Mouse (Mus musculus) CH12.LX (cell line): ENCODE data around the gene Mical3. TPM values are rescaled to one million over a fixed set of nuclear protein-coding genes. Genes with fewer than 3 reads are reported as not detected.

Experiments
- DNase-seq: peaks from one replicate; pipeline ENCODE4 v3.0.0-alpha.2; 2013; ENCODE audit errors: extremely low read depth
- H3K27ac ChIP-seq: 2 replicates; pipeline ENCODE4 v1.5.1; 2012; ENCODE audit warnings: low read depth, mild to moderate bottlenecking, control low read depth, moderate library complexity; ENCODE audit not compliant: insufficient read depth
- H3K27me3 ChIP-seq: replicated peaks from 2 replicates; pipeline ENCODE3; 2012; ENCODE audit warnings: inconsistent platforms
- H3K36me3 ChIP-seq, 2 experiments: replicated peaks in 1 of 2; 2 replicates each; pipeline versions ENCODE3 to v1.6.1; 2012; ENCODE audit warnings: inconsistent platforms in 1 of 2, low read length in 1 of 2, mild to moderate bottlenecking in 1 of 2, mixed read lengths in 1 of 2, moderate library complexity in 1 of 2; ENCODE audit not compliant: control insufficient read depth in 1 of 2, insufficient read depth in 1 of 2
- H3K4me1 ChIP-seq, 2 experiments: 2 replicates each; pipeline ENCODE4 v1.6.1; 2012; ENCODE audit warnings: inconsistent platforms in 1 of 2, moderate library complexity in 1 of 2; ENCODE audit not compliant: insufficient read depth in 2 of 2, control insufficient read depth in 1 of 2
- H3K4me2 ChIP-seq: 2 replicates; pipeline ENCODE4 v1.6.1; 2012; ENCODE audit warnings: low read depth, mild to moderate bottlenecking, control low read depth; ENCODE audit not compliant: poor library complexity, insufficient read depth, severe bottlenecking
- H3K4me3 ChIP-seq, 3 experiments: fragments of 150-350 bp in 1 of 3; sonication (generic) in 1 of 3; replicated peaks in 1 of 3; 2 replicates each; pipeline versions ENCODE3 to v1.5.1; 2011 to 2012; ENCODE audit warnings: low read depth in 2 of 3, low read length in 2 of 3, mild to moderate bottlenecking in 2 of 3, moderate library complexity in 2 of 3, control low read depth in 1 of 3, improper control_type of control experiment in 1 of 3, inconsistent platforms in 1 of 3, mixed read lengths in 1 of 3; ENCODE audit not compliant: poor library complexity in 1 of 3
- H3K79me2 ChIP-seq: replicated peaks from 2 replicates; pipeline ENCODE4 v1.6.1; 2012; ENCODE audit warnings: mild to moderate bottlenecking, moderate library complexity; ENCODE audit not compliant: control insufficient read depth, poor library complexity, insufficient read depth, severe bottlenecking; ENCODE audit errors: extremely low read depth
- H3K9ac ChIP-seq: 2 replicates; pipeline ENCODE4 v1.6.1; 2012; ENCODE audit warnings: low read depth, mild to moderate bottlenecking, control low read depth, moderate library complexity; ENCODE audit not compliant: insufficient read depth
- H3K9me3 ChIP-seq: replicated peaks from 2 replicates; pipeline ENCODE3; 2012; ENCODE audit warnings: low read length, inconsistent platforms, mixed read lengths
- CHD2 ChIP-seq: IDR thresholded peaks from 2 replicates; pipeline ENCODE4 v1.6.1; 2011; ENCODE audit warnings: low read length, improper control_type of control experiment
- CTCF ChIP-seq, 2 experiments: IDR thresholded peaks in 1 of 2; conservative IDR thresholded peaks in 1 of 2; 2 replicates each; pipeline ENCODE4 v1.5.1; 2011 to 2012; ENCODE audit warnings: low read depth in 2 of 2, low read length in 2 of 2, improper control_type of control experiment in 1 of 2, inconsistent platforms in 1 of 2, mild to moderate bottlenecking in 1 of 2, moderate library complexity in 1 of 2
- E2F4 ChIP-seq: IDR thresholded peaks from 2 replicates; pipeline ENCODE4 v1.6.1; 2011; ENCODE audit warnings: low read depth, low read length, improper control_type of control experiment; ENCODE audit not compliant: insufficient replicate concordance
- ELF1 ChIP-seq: IDR thresholded peaks from 2 replicates; pipeline ENCODE4 v1.6.1; 2014; ENCODE audit warnings: low read depth, mild to moderate bottlenecking, inconsistent platforms, low read length, improper control_type of control experiment
- GABPA ChIP-seq: IDR thresholded peaks from 2 replicates; pipeline ENCODE4 v1.6.1; 2012; ENCODE audit warnings: low read depth, low read length, improper control_type of control experiment, inconsistent platforms; ENCODE audit not compliant: insufficient replicate concordance
- HCFC1 ChIP-seq: IDR thresholded peaks from 2 replicates; pipeline ENCODE4 v1.6.1; 2012; ENCODE audit warnings: low read depth, mild to moderate bottlenecking, inconsistent platforms, low read length, improper control_type of control experiment
- JUN ChIP-seq: IDR thresholded peaks from 2 replicates; pipeline ENCODE4 v1.6.1; 2011; ENCODE audit warnings: low read depth, mild to moderate bottlenecking, low read length, improper control_type of control experiment, moderate library complexity; ENCODE audit not compliant: insufficient read depth
- KAT2A ChIP-seq: IDR thresholded peaks from 2 replicates; pipeline ENCODE4 v1.6.1; 2012; ENCODE audit warnings: low read length, improper control_type of control experiment, inconsistent platforms; ENCODE audit not compliant: insufficient replicate concordance
- MAZ ChIP-seq: IDR thresholded peaks from 2 replicates; pipeline ENCODE4 v1.6.1; 2012; ENCODE audit warnings: low read depth, mild to moderate bottlenecking, inconsistent platforms, low read length, improper control_type of control experiment, moderate library complexity
- NRF1 ChIP-seq: IDR thresholded peaks from 2 replicates; pipeline ENCODE4 v1.6.1; 2014; ENCODE audit warnings: low read depth, mild to moderate bottlenecking, inconsistent platforms, low read length, improper control_type of control experiment, moderate library complexity
- PAX5 ChIP-seq: IDR thresholded peaks from 2 replicates; pipeline ENCODE4 v1.6.1; 2012; ENCODE audit warnings: low read length, inconsistent platforms, mixed read lengths
- RAD21 ChIP-seq: IDR thresholded peaks from 2 replicates; pipeline ENCODE4 v1.6.1; 2011; ENCODE audit warnings: low read depth, mild to moderate bottlenecking, low read length, improper control_type of control experiment, moderate library complexity
- USF1 ChIP-seq: IDR thresholded peaks from 2 replicates; pipeline ENCODE4 v1.6.1; 2014; ENCODE audit warnings: low read depth, mild to moderate bottlenecking, inconsistent platforms, low read length, improper control_type of control experiment
- ZKSCAN1 ChIP-seq: IDR thresholded peaks from 2 replicates; pipeline ENCODE4 v1.6.1; 2012; ENCODE audit warnings: low read depth, inconsistent platforms, low read length, improper control_type of control experiment, borderline replicate concordance
- ZNF384 ChIP-seq: IDR thresholded peaks from 2 replicates; pipeline ENCODE4 v1.6.1; 2012; ENCODE audit warnings: low read depth, low read length, improper control_type of control experiment, inconsistent platforms
- dilution Hi-C: fragments of 300-500 bp; cut with MboI; formaldehyde crosslinking; loops from 2 replicates; pipeline ENCODE4 v1.14.3; 2020; ENCODE audit warnings: low sequenced_read_pairs; ENCODE audit not compliant: extremely low pct_unique_long_range_greater_than_20kb, extremely low pct_ligation_motif_present
- in situ Hi-C: fragments of 300-500 bp; cut with MboI; formaldehyde crosslinking; loops from 3 replicates; pipeline ENCODE4 v1.14.3; 2019; ENCODE audit warnings: low sequenced_read_pairs, low pct_ligation_motif_present, low pct_unique_long_range_greater_than_20kb, mixed read lengths
- polyA plus RNA-seq: library from polyadenylated mRNA; unstranded; fragments of >175 nt; gene quantifications from 2 replicates; pipeline ENCODE4 v1.2.1, GENCODE M21; 2012; ENCODE audit warnings: low read depth; ENCODE audit not compliant: insufficient read length
- total RNA-seq, 2 experiments: library from RNA; depleted of rRNA; stranded (reverse); fragments of 300-350 nt in 1 of 2; fragments of >200 nt in 1 of 2; gene quantifications; 2 replicates each; pipeline ENCODE4 v1.2.3; 2012 to 2014

Mical3 gene
- total and polyA plus RNA-seq, 3 experiments: 10.2 to 56.3 (median 26.8) TPM

- Histone ChIP-seq H3K4me3 (no peak overlapping the region), H3K4me1 (peaks cover 4 to 52% of the 10 kb centered on the region in 2 experiments; a peak in 3 of 4 replicates), H3K9ac (no peak overlapping the region), H3K36me3 (no peaks in the 10 kb centered on the region), H3K9me3 (no peaks in the 10 kb centered on the region), H3K27me3 (no peaks in the 10 kb centered on the region), H3K79me2 (no peaks in the 10 kb centered on the region), H3K27ac (no peak overlapping the region), H3K4me2 (no peak overlapping the region)
- dilution Hi-C loops: no loop called here
- no peak for DNase-seq
- TF ChIP-seq MAZ: no peak
- no peak for TF ChIP-seq ZNF384
- TF ChIP-seq JUN: no peak
- TF ChIP-seq CTCF (conservative IDR thresholded peaks at IDR 0.05 in 1 of 2, IDR thresholded peaks at IDR 0.05 in 1 of 2; ENCODE audit: low read depth in 2 of 2, low read length in 2 of 2): no peak
- no peak for TF ChIP-seq ELF1
- no peak for TF ChIP-seq NRF1
- no peak for TF ChIP-seq GABPA
- TF ChIP-seq CHD2: no peak
- no peak for TF ChIP-seq RAD21
- TF ChIP-seq USF1: no peak
- TF ChIP-seq ZKSCAN1: no peak
- TF ChIP-seq E2F4: no peak
- TF ChIP-seq KAT2A: no peak
- TF ChIP-seq, all 38 proteins: peak for 0
- in situ Hi-C loops: no loop called here
These were observed 6.4 kb upstream of the Mical3 start for GRCm38 (mm10) chr6:121137222-121137621.

- Histone ChIP-seq H3K27me3 (peaks cover 2% of the 10 kb centered on the region), H3K4me2 (peak overlapping the region; percentile 61), H3K36me3 (no peaks in the 10 kb centered on the region), H3K4me1 (peaks cover 4 to 63% of the 10 kb centered on the region in 2 experiments; a peak in 3 of 4 replicates), H3K4me3 (no peak overlapping the region), H3K27ac (no peak overlapping the region; the same call in 1 of the 2 replicates), H3K9me3 (no peaks in the 10 kb centered on the region), H3K79me2 (no peaks in the 10 kb centered on the region), H3K9ac (no peak overlapping the region)
- peak; percentile 61 for DNase-seq
- dilution Hi-C loops (no loop called here), in situ Hi-C loops (loop anchor here (5.0 kb wide), 2 partner anchors 42 to 163 kb away; no protein-coding TSS in a partner anchor)
- TF ChIP-seq PAX5: no peak
- TF ChIP-seq ZNF384: 0 out of 2 replicates have a peak, but pooled peaks have one; percentile 26
- TF ChIP-seq HCFC1: no peak
These were observed 4.1 kb upstream of the Mical3 start for GRCm38 (mm10) chr6:121134884-121135283.
